Mouse (Mus musculus) hindbrain, embryonic 16.5 days (tissue): Measurements from ENCODE around the gene Coro6. TPM values are rescaled to one million over a fixed set of nuclear protein-coding genes. Genes with fewer than 3 reads are reported as not detected.

Source experiments
- ATAC-seq: fragments of 200-750 bp; cut with Nextera tagmentation; 2 replicates; pipeline ENCODE4 v1.8.0; 2017; ENCODE audit warnings: moderate TSS enrichment, moderate library complexity
- H3K27ac ChIP-seq: fragments of 300-500 bp; sonication (generic); 2 replicates; pipeline ENCODE4 v1.5.1; 2014; ENCODE audit warnings: low read depth, mild to moderate bottlenecking, control low read depth, low read length, moderate library complexity
- H3K27me3 ChIP-seq: fragments of 300-500 bp; sonication (generic); replicated peaks from 2 replicates; pipeline ENCODE4 v1.6.1; 2014; ENCODE audit warnings: low read length; ENCODE audit not compliant: control insufficient read depth, insufficient read depth
- H3K36me3 ChIP-seq: fragments of 300-500 bp; sonication (generic); 2 replicates; pipeline ENCODE4 v1.6.1; 2014; ENCODE audit warnings: mild to moderate bottlenecking, low read length, moderate library complexity, mixed read lengths; ENCODE audit not compliant: control insufficient read depth, insufficient read depth
- H3K4me1 ChIP-seq: fragments of 300-500 bp; sonication (generic); 2 replicates; pipeline ENCODE4 v1.6.1; 2014; ENCODE audit warnings: low read depth, low read length; ENCODE audit not compliant: control insufficient read depth, insufficient read depth
- H3K4me2 ChIP-seq: fragments of 300-500 bp; sonication (generic); 2 replicates; pipeline ENCODE4 v1.6.1; 2014; ENCODE audit warnings: mild to moderate bottlenecking, low read length, control low read depth, moderate library complexity
- H3K4me3 ChIP-seq: fragments of 300-500 bp; sonication (generic); 2 replicates; pipeline ENCODE4 v1.5.1; 2014; ENCODE audit warnings: mild to moderate bottlenecking, low read length, control low read depth, moderate library complexity
- H3K9ac ChIP-seq: fragments of 300-500 bp; sonication (generic); 2 replicates; pipeline ENCODE4 v1.6.1; 2014; ENCODE audit warnings: low read depth, mild to moderate bottlenecking, control low read depth, low read length, moderate library complexity
- H3K9me3 ChIP-seq: fragments of 300-500 bp; sonication (generic); 2 replicates; pipeline ENCODE4 v1.6.1; 2014; ENCODE audit warnings: mild to moderate bottlenecking, low read length, moderate library complexity; ENCODE audit not compliant: control insufficient read depth
- WGBS: fragments of 180-500 bp; shearing (Covaris S2); extraction: QIAGEN DNeasy Blood & Tissue Kit; methylation state at CpG from one replicate; pipeline ENCODE4 v1.1.7; 2014; 5-methylcytosine and 5-hydroxymethylcytosine counted together
- polyA plus RNA-seq: library from polyadenylated mRNA; unstranded; fragments of >200 nt; fragmentation: Nextera tagmentation; extraction: Ambion mirVana; gene quantifications from 2 replicates; pipeline ENCODE4 v1.2.1, GENCODE M21; 2015

The Coro6 gene
- polyA plus RNA-seq, 1 experiment from 2014 or later, result 1.3 TPM

DNA sequence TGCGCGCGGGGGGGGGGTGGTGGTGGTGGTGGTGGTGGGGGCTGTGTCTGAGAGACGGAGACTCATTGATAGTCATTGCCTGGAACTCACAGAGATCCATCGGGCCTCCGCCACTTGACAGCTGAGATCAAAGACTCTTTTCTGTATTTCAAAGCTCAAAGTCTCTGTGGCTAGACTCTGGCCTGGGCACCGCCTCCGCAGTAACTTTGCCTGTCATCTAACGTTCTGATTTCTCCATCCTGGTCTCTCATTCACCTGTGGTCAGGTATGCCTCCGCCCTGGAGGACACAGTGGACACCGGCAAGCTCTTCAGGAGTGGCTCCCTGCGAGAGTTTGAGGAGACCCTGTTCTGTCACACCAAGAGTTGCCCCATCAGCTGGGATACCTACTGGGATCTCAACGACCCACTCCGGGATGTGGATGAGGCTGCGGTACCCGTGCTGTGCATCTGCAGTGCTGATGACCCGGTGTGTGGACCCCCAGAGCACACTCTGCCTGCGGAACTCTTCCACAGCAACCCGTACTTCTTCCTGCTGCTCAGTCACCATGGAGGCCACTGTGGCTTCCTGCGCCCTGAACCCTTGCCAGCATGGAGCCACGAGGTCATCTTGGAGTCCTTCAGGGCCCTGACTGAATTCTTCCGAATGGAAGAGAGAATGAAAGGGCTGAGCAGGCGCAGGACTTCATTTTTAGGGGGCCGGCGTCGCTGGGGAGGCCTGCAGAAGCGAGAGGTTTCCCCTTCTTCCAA is 56.0 kb downstream of the Coro6 start:
- H3K27ac ChIP-seq, result no peak overlapping the region
- H3K9ac ChIP-seq, result no peak overlapping the region
- H3K27me3 ChIP-seq, result no peaks in the 10 kb centered on the region
- no peaks in the 10 kb centered on the region for H3K36me3 ChIP-seq
- H3K4me3 ChIP-seq, result no peak overlapping the region
- H3K4me1 ChIP-seq, result peaks cover 19% of the 10 kb centered on the region
- H3K4me2 ChIP-seq, result no peak overlapping the region
- H3K9me3 ChIP-seq, result no peaks in the 10 kb centered on the region
- 71% methylated on average over 26 of the region's 27 CpGs for WGBS
- no peak for ATAC-seq

DNA sequence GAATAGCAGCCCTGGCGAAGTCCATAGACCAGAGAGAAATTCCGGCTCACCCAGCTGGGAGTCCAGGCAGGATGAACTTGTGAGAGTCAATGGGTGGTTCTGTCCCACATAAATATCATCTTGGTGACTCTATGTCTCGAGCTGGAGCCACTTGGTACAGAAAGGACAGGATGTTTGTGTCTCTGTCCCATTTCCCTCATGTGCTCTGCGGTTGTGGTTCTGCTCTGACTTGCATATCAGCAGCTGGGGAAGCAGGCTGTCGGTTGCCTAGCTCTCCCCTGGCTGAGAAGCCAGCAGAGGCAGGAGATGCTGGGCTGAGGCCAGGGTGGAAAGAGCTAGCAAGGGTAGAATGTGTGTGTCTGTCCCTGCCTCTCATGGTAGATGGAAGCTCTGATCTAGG is 56.8 kb downstream of the Coro6 start, which contains the start of gene Gm10392:
Gene Gm10392, minus strand, starts transcription at position 156 of the 400 bp plus-strand sequence.
- no peaks in the 10 kb centered on the region for H3K27me3 ChIP-seq
- WGBS, result 72% methylated on average over 5 of the region's 5 CpGs
- H3K9me3 ChIP-seq, result no peaks in the 10 kb centered on the region
- no peak within 1 kb of the TSS for H3K4me2 ChIP-seq
- no peaks in the 10 kb centered on the region for H3K36me3 ChIP-seq
- no peak within 1 kb of the TSS for H3K9ac ChIP-seq
- H3K27ac ChIP-seq, result no peak within 1 kb of the TSS
- H3K4me1 ChIP-seq, result peaks cover 19% of the 10 kb centered on the region
- no peak within 1 kb of the TSS for H3K4me3 ChIP-seq
- no peak for ATAC-seq

Other genes with a start within 250 kb of the Coro6 start
- gene Ssh2, start 246.1 kb upstream of the Coro6 start, polyA plus RNA-seq, result 13.8 and 17.7 TPM in 2 replicates
- gene Ankrd13b, start 27.3 kb downstream of the Coro6 start, polyA plus RNA-seq, result 23.3 and 30.4 TPM in 2 replicates
- gene Git1, start 31.2 kb downstream of the Coro6 start, polyA plus RNA-seq, result 14.0 and 18.0 TPM in 2 replicates
- gene Abhd15, start 52.7 kb downstream of the Coro6 start, polyA plus RNA-seq, result 2.2 and 2.9 TPM in 2 replicates
- gene Trp53i13, start 53.6 kb downstream of the Coro6 start, polyA plus RNA-seq, result 13.8 and 17.6 TPM in 2 replicates
- 0.12 and 0.19 TPM in 2 replicates for gene Gm10392, start 56.8 kb downstream of the Coro6 start, polyA plus RNA-seq
- 18.7 and 19.6 TPM in 2 replicates for gene Taok1, start 145.4 kb downstream of the Coro6 start, polyA plus RNA-seq
- 3.2 TPM in 2 replicates for gene Nufip2, start 223.7 kb downstream of the Coro6 start, polyA plus RNA-seq